Mouse (Mus musculus): ENCODE measurements around the gene AC141477.1.

- TF ChIP-seq CTCF (IDR thresholded peaks at IDR 0.05; ENCODE audit: extremely low read depth, insufficient read depth, low read length): no peak
- TF ChIP-seq POLR2A (IDR thresholded peaks at IDR 0.05; ENCODE audit: extremely low read depth, insufficient read depth, low read length): no peak
Observed at GRCm38 (mm10) chr10:76486302-76486701, 46.1 kb upstream of the AC141477.1 start.

Data from cortical plate, adult 2 months (tissue).